Mouse (Mus musculus): ENCODE measurements around the gene Itprid2. TPM values are rescaled to one million over a fixed set of nuclear protein-coding genes. Genes with fewer than 3 reads are reported as not detected.

Itprid2 gene
- polyA plus RNA-seq, 1 experiment, result 13.4 TPM

DNA sequence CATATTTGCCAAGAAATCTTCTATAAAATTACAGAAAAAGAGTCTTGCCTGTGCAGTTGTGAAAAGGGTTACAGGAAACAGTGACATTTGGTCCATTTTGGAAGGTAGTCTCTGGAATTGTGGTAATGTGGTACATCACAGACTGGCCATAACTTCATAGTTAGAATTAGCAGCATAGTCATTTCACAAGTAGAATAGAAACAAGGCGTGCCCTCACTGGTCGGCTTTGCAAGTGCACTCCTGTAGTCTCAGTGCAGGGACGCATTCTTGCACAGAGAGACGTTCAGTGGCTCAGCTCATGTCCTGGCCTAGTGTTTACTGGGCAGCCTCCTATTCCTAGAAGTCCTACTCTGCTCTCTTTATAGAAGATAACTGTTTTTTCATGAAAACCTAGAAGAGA, 17.4 kb downstream of the Itprid2 start:
- no peak overlapping the region for H3K27ac ChIP-seq (ENCODE audit: insufficient read depth, low read length)
- H3K36me3 ChIP-seq (ENCODE audit: control insufficient read depth, insufficient read depth, low read length, poor library complexity, severe bottlenecking), result peaks cover 4% of the 10 kb centered on the region; the same call in 1 of the 2 replicates
- H3K27me3 ChIP-seq (ENCODE audit: control insufficient read depth, insufficient read depth, low read length, poor library complexity, severe bottlenecking), result no peaks in the 10 kb centered on the region
- H3K4me1 ChIP-seq (ENCODE audit: control insufficient read depth, insufficient read depth, low read length), result no peaks in the 10 kb centered on the region
- TF ChIP-seq EP300 (IDR thresholded peaks at IDR 0.05; ENCODE audit: insufficient read depth, low read depth, low read length) (no peak), POLR2A (IDR thresholded peaks at IDR 0.05; ENCODE audit: insufficient read depth, low read length) (no peak), CTCF (IDR thresholded peaks at IDR 0.05; ENCODE audit: low read depth, low read length) (no peak)
- no peak overlapping the region for H3K9ac ChIP-seq (ENCODE audit: low read depth, poor library complexity, severe bottlenecking)
- no peak overlapping the region for H3K4me3 ChIP-seq (ENCODE audit: low read depth, low read length)
- H3K9me3 ChIP-seq (replicated peaks; ENCODE audit: control insufficient read depth, insufficient read depth, low read length, poor library complexity, severe bottlenecking), result no peaks in the 10 kb centered on the region

GRCm38 (mm10) chr2:79653093-79653808, 18.1 kb downstream of the Itprid2 start:
- H3K9ac ChIP-seq (ENCODE audit: low read depth, poor library complexity, severe bottlenecking), result no peak overlapping the region
- peaks cover 12% of the 10 kb centered on the region for H3K36me3 ChIP-seq (ENCODE audit: control insufficient read depth, insufficient read depth, low read length, poor library complexity, severe bottlenecking)
- no peaks in the 10 kb centered on the region for H3K9me3 ChIP-seq (replicated peaks; ENCODE audit: control insufficient read depth, insufficient read depth, low read length, poor library complexity, severe bottlenecking)
- TF ChIP-seq POLR2A (IDR thresholded peaks at IDR 0.05; ENCODE audit: insufficient read depth, low read length) (no peak), EP300 (IDR thresholded peaks at IDR 0.05; ENCODE audit: insufficient read depth, low read depth, low read length) (no peak), CTCF (IDR thresholded peaks at IDR 0.05; ENCODE audit: low read depth, low read length) (no peak)
- H3K27ac ChIP-seq (ENCODE audit: insufficient read depth, low read length), result no peak overlapping the region
- H3K27me3 ChIP-seq (ENCODE audit: control insufficient read depth, insufficient read depth, low read length, poor library complexity, severe bottlenecking), result no peaks in the 10 kb centered on the region
- no peak overlapping the region for H3K4me3 ChIP-seq (ENCODE audit: low read depth, low read length)
- H3K4me1 ChIP-seq (ENCODE audit: control insufficient read depth, insufficient read depth, low read length), result no peaks in the 10 kb centered on the region

DNA sequence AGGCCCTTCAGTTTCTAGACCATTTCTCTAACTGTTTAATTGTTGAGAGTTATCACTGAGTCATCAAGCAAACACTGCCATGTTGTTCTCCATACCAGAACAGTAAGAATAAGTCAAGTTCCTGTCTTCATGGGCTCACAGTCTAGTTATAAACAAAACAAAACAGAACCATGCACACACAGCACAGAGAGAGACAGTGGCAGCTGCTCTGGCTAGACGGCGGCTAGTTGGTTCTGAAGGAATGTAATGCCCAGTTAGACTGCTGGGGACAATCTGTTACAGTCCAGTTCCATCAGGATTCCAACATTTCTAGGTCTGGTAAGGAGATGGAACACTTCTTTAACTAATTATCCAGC, 18.6 kb downstream of the Itprid2 start:
- no peak for TF ChIP-seq EP300 (IDR thresholded peaks at IDR 0.05; ENCODE audit: insufficient read depth, low read depth, low read length)
- TF ChIP-seq CTCF (IDR thresholded peaks at IDR 0.05; ENCODE audit: low read depth, low read length), result no peak
- TF ChIP-seq POLR2A (IDR thresholded peaks at IDR 0.05; ENCODE audit: insufficient read depth, low read length), result no peak

DNA sequence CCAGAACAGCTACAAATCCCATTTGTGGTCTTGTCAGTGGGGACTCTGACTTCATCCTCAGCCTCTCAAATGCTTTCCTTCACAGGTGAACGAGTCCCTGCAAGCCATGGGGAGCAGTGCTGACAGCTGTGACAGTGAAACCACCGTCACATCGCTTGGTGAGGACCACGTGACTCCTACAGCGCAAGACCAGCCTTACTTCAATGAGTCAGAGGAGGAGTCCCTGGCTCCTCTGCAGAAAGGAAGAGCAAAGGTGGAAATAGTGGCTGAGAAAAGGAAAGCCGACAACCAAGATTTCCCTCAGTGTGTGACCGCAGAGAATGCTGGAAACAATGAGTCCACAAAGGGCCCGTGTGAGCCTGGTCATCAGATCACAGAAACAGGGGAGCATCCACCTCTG, 21.9 kb downstream of the Itprid2 start:
- Histone ChIP-seq H3K4me1 (ENCODE audit: control insufficient read depth, insufficient read depth, low read length) (no peaks in the 10 kb centered on the region), H3K27ac (ENCODE audit: insufficient read depth, low read length) (no peak overlapping the region), H3K4me3 (ENCODE audit: low read depth, low read length) (no peak overlapping the region), H3K27me3 (ENCODE audit: control insufficient read depth, insufficient read depth, low read length, poor library complexity, severe bottlenecking) (no peaks in the 10 kb centered on the region; the same call in 1 of the 2 replicates), H3K9me3 (replicated peaks; ENCODE audit: control insufficient read depth, insufficient read depth, low read length, poor library complexity, severe bottlenecking) (no peaks in the 10 kb centered on the region), H3K9ac (ENCODE audit: low read depth, poor library complexity, severe bottlenecking) (no peak overlapping the region), H3K36me3 (ENCODE audit: control insufficient read depth, insufficient read depth, low read length, poor library complexity, severe bottlenecking) (peaks cover 26% of the 10 kb centered on the region)
- no peak for TF ChIP-seq POLR2A (IDR thresholded peaks at IDR 0.05; ENCODE audit: insufficient read depth, low read length)
- no peak for TF ChIP-seq CTCF (IDR thresholded peaks at IDR 0.05; ENCODE audit: low read depth, low read length)
- TF ChIP-seq EP300 (IDR thresholded peaks at IDR 0.05; ENCODE audit: insufficient read depth, low read depth, low read length), result no peak

More for the DNA sequence above, 18.6 kb downstream of the Itprid2 start:
- no peak overlapping the region for H3K4me3 ChIP-seq (ENCODE audit: low read depth, low read length)
- no peak overlapping the region for H3K9ac ChIP-seq (ENCODE audit: low read depth, poor library complexity, severe bottlenecking)
- H3K27ac ChIP-seq (ENCODE audit: insufficient read depth, low read length), result no peak overlapping the region
- no peaks in the 10 kb centered on the region for H3K4me1 ChIP-seq (ENCODE audit: control insufficient read depth, insufficient read depth, low read length)
- no peaks in the 10 kb centered on the region for H3K27me3 ChIP-seq (ENCODE audit: control insufficient read depth, insufficient read depth, low read length, poor library complexity, severe bottlenecking)
- no peaks in the 10 kb centered on the region for H3K9me3 ChIP-seq (replicated peaks; ENCODE audit: control insufficient read depth, insufficient read depth, low read length, poor library complexity, severe bottlenecking)
- peaks cover 12% of the 10 kb centered on the region for H3K36me3 ChIP-seq (ENCODE audit: control insufficient read depth, insufficient read depth, low read length, poor library complexity, severe bottlenecking)

DNA sequence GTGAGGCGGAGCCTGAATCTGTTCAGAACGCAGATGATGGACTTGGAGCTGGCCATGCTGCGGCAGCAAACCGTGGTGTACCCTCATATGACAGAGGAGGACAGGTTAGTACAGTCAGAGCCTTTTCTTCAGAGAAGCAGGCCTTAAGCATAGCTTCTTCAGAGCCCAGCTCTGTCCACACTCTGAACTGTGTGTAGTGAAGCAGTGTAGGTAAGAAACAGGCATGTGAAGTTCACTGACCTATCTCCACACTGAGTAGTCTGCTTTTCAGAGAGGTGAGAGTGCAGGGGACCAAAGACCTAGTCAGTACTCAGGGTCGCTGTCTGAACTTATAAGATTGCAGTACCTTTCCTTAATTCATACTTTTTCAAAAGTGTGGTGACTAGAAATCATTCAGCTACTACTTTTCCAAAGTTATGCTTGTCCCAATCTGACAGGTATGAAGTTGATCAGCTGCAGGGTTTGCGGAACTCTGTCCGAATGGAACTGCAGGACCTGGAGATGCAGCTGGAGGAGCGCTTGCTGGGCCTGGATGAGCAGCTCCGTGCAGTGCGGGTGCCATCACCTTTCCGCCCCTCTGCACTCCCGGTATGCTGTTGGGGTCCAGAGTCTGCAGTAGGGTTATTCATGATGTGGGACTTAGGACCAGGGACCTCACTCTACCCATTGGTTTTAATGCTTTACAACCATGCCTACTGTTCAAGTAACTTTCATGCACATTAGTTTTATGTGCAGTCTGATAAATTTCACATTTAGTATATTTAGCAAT, 25.4 kb downstream of the Itprid2 start:
- TF ChIP-seq EP300 (IDR thresholded peaks at IDR 0.05; ENCODE audit: insufficient read depth, low read depth, low read length), result no peak
- TF ChIP-seq CTCF (IDR thresholded peaks at IDR 0.05; ENCODE audit: low read depth, low read length), result no peak
- TF ChIP-seq POLR2A (IDR thresholded peaks at IDR 0.05; ENCODE audit: insufficient read depth, low read length), result no peak
- no peak overlapping the region for H3K9ac ChIP-seq (ENCODE audit: low read depth, poor library complexity, severe bottlenecking)
- no peaks in the 10 kb centered on the region for H3K9me3 ChIP-seq (replicated peaks; ENCODE audit: control insufficient read depth, insufficient read depth, low read length, poor library complexity, severe bottlenecking)
- no peaks in the 10 kb centered on the region for H3K4me1 ChIP-seq (ENCODE audit: control insufficient read depth, insufficient read depth, low read length)
- H3K36me3 ChIP-seq (ENCODE audit: control insufficient read depth, insufficient read depth, low read length, poor library complexity, severe bottlenecking), result peaks cover 37% of the 10 kb centered on the region
- no peaks in the 10 kb centered on the region; the same call in 1 of the 2 replicates for H3K27me3 ChIP-seq (ENCODE audit: control insufficient read depth, insufficient read depth, low read length, poor library complexity, severe bottlenecking)
- no peak overlapping the region for H3K4me3 ChIP-seq (ENCODE audit: low read depth, low read length)
- H3K27ac ChIP-seq (ENCODE audit: insufficient read depth, low read length), result no peak overlapping the region

Measured in ES-Bruce4 (cell line).